Mouse (Mus musculus) layer of hippocampus, adult 2 months (tissue): ENCODE data around the gene Abca3. TPM values are rescaled to one million over a fixed set of nuclear protein-coding genes. Genes with fewer than 3 reads are reported as not detected.

Experiments
- DNase-seq, 2 experiments: peaks; one replicate each; pipeline ENCODE4 v3.0.0; 2022; ENCODE audit warnings: low spot score in 2 of 2
- H3K27ac ChIP-seq: fragments of 200-600 bp; 2 replicates; pipeline ENCODE4 v1.8.1; 2022
- H3K4me3 ChIP-seq: fragments of 200-600 bp; 2 replicates; pipeline ENCODE4 v1.8.1; 2022; ENCODE audit warnings: mild to moderate bottlenecking
- CTCF ChIP-seq: fragments of 200-600 bp; conservative IDR thresholded peaks from 2 replicates; pipeline ENCODE4 v1.8.1; 2022; ENCODE audit warnings: antibody characterized with exemption, mild to moderate bottlenecking, moderate library complexity
- total RNA-seq, 2 experiments: library from RNA; stranded (reverse); gene quantifications; 2 replicates each; pipeline ENCODE4 v1.2.3; 2021

Abca3 gene
- total RNA-seq, 2 experiments from 2014 or later = 64.6 to 66.9 TPM

- TF ChIP-seq CTCF = no peak
- DNase-seq = no peak
- H3K4me3 ChIP-seq = no peak overlapping the region
- no peak overlapping the region for H3K27ac ChIP-seq
These were observed 7.3 kb downstream of the Abca3 start for GRCm38 (mm10) chr17:24359006-24359405.

- no peak overlapping the region for H3K27ac ChIP-seq
- DNase-seq = no peak
- no peak for TF ChIP-seq CTCF
- H3K4me3 ChIP-seq = no peak overlapping the region
These were observed 8.2 kb downstream of the Abca3 start for GRCm38 (mm10) chr17:24359903-24360302.

GRCm38 (mm10) chr17:24360841-24361240, 9.1 kb downstream of the Abca3 start:
- TF ChIP-seq CTCF = no peak
- Histone ChIP-seq H3K4me3 (no peak overlapping the region), H3K27ac (no peak overlapping the region)
- no peak for DNase-seq

- Histone ChIP-seq H3K4me3 (no peak overlapping the region), H3K27ac (no peak overlapping the region)
- no peak for TF ChIP-seq CTCF
- no peak for DNase-seq
These were observed 9.5 kb downstream of the Abca3 start for GRCm38 (mm10) chr17:24361291-24361690.

GRCm38 (mm10) chr17:24362527-24362926, 10.8 kb downstream of the Abca3 start:
- no peak overlapping the region for H3K27ac ChIP-seq
- TF ChIP-seq CTCF = no peak
- H3K4me3 ChIP-seq = no peak overlapping the region
- no peak for DNase-seq

- TF ChIP-seq CTCF = no peak
- no peak for DNase-seq
- Histone ChIP-seq H3K27ac (no peak overlapping the region), H3K4me3 (no peak overlapping the region)
These were observed 12.7 kb downstream of the Abca3 start for GRCm38 (mm10) chr17:24364461-24364860.

GRCm38 (mm10) chr17:24365863-24366262, 14.1 kb downstream of the Abca3 start:
- Histone ChIP-seq H3K4me3 (no peak overlapping the region), H3K27ac (no peak overlapping the region)
- no peak for TF ChIP-seq CTCF
- DNase-seq = no peak

GRCm38 (mm10) chr17:24375094-24375712, 23.5 kb downstream of the Abca3 start:
- no peak for DNase-seq
- no peak overlapping the region for H3K4me3 ChIP-seq
- TF ChIP-seq CTCF = no peak
- H3K27ac ChIP-seq = no peak overlapping the region

- no peak for DNase-seq
- no peak for TF ChIP-seq CTCF
- H3K4me3 ChIP-seq = no peak overlapping the region
- H3K27ac ChIP-seq = no peak overlapping the region
These were observed 24.1 kb downstream of the Abca3 start for GRCm38 (mm10) chr17:24375886-24376285.

GRCm38 (mm10) chr17:24378496-24378895, 26.7 kb downstream of the Abca3 start:
- Histone ChIP-seq H3K27ac (no peak overlapping the region), H3K4me3 (no peak overlapping the region)
- no peak for TF ChIP-seq CTCF
- DNase-seq = no peak

GRCm38 (mm10) chr17:24383789-24384188, 32.0 kb downstream of the Abca3 start:
- Histone ChIP-seq H3K4me3 (no peak overlapping the region), H3K27ac (no peak overlapping the region)
- TF ChIP-seq CTCF = no peak
- DNase-seq = no peak

GRCm38 (mm10) chr17:24388711-24389110, 37.0 kb downstream of the Abca3 start:
- no peak for TF ChIP-seq CTCF
- Histone ChIP-seq H3K4me3 (no peak overlapping the region), H3K27ac (no peak overlapping the region)
- DNase-seq = no peak

- Histone ChIP-seq H3K27ac (no peak overlapping the region), H3K4me3 (no peak overlapping the region)
- TF ChIP-seq CTCF = peak; percentile 86
- DNase-seq = peak in 1 of 2 experiments; percentile 50
These were observed 38.1 kb downstream of the Abca3 start for GRCm38 (mm10) chr17:24389865-24390264.

GRCm38 (mm10) chr17:24391149-24391548, 39.4 kb downstream of the Abca3 start:
- Histone ChIP-seq H3K4me3 (no peak overlapping the region), H3K27ac (no peak overlapping the region)
- peak; percentile 76 for TF ChIP-seq CTCF
- DNase-seq = no peak

- Histone ChIP-seq H3K4me3 (no peak overlapping the region), H3K27ac (no peak overlapping the region)
- no peak for TF ChIP-seq CTCF
- no peak for DNase-seq
These were observed 41.8 kb downstream of the Abca3 start for GRCm38 (mm10) chr17:24393527-24393926.
